Mouse (Mus musculus) spleen, postnatal 36 days (tissue): Measurements from ENCODE around the gene Neu3.

Experiments
- DNase-seq, 2 experiments: peaks; one replicate each; pipeline ENCODE4 v3.0.0; 2022; ENCODE audit warnings: low spot score in 2 of 2, mixed read lengths in 1 of 2

Gene Neu3

GRCm38 (mm10) chr7:99828083-99828570 is at the start of gene Neu3:
Neu3 (minus strand) TSS chr7:99828417.
- DNase-seq, result peak; percentile 90 to 93

GRCm38 (mm10) chr7:99876345-99876744 is 48.1 kb upstream of the Neu3 start:
- peak; percentile 63 to 68 for DNase-seq

DNA sequence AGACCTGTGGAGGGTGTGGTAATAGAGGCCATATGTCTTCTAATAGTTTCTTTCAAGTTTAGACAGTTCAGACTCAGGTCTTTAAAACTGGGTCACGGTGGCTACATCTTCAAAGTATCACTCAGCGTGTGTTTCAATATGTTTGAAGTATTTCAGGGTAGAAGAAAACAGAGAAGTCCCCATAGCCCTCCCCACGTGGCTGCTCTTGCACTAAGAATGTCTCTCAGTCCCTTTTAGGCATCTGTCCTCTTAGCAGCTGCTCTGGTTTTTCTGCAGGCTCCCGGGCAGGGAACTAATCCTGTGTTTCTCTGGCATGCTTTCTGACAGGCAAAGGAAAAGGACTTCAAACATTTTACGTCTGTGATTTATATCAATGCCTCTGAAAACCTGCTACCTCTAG is 47.7 kb upstream of the Neu3 start:
- no peak for DNase-seq

DNA sequence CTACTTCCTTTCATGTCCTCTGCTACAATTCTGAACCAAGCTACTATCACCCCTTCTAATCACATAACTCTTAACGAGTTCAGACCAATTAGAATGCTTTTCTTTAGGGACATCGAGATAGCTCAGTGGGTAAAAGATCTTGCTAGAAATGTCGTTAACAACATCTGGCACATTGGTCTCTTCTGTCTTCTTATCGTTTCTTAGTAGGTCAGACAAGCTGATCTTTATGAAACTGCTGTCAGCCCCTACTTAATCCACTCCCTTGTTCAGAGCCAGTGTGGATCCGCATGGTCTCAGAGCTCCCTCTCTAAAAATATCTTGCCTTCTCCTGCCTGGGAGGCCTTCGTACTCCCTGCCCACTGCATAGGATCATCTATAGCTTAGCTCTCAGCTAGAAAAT is 45.7 kb upstream of the Neu3 start:
- DNase-seq, result no peak

GRCm38 (mm10) chr7:99869296-99869695 is 41.1 kb upstream of the Neu3 start:
- DNase-seq, result no peak

DNA sequence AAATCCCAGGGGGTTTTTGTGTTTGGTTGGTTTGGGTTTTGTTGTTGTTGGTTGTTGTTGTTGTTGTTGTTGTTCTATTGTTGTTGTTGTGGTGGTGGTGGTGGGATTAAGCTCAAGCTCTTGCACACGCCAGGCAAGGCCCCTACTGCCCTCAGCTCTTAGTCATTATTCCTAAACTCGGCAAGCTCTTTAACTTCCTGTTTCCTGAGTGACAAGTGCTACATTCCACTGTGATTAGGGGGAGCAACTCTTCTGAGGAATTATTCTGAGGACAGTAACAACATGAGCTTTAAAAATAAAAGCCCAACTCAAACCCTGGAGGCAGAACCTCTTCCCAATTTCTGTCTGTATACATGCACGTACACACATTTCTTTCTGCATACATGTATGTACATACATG is 37.0 kb upstream of the Neu3 start:
- DNase-seq, result no peak

- DNase-seq, result no peak
Observed at GRCm38 (mm10) chr7:99864241-99865028, 36.2 kb upstream of the Neu3 start.

- DNase-seq, result no peak
Observed at GRCm38 (mm10) chr7:99863362-99863761, 35.1 kb upstream of the Neu3 start, which contains the start of gene Spcs2. Spcs2 (minus strand) TSS chr7:99863462.

- DNase-seq, result peak; percentile 97
Observed at GRCm38 (mm10) chr7:99858813-99859585, 30.8 kb upstream of the Neu3 start, which contains the start of gene Xrra1. Xrra1 (plus strand) TSS chr7:99859116.

DNA sequence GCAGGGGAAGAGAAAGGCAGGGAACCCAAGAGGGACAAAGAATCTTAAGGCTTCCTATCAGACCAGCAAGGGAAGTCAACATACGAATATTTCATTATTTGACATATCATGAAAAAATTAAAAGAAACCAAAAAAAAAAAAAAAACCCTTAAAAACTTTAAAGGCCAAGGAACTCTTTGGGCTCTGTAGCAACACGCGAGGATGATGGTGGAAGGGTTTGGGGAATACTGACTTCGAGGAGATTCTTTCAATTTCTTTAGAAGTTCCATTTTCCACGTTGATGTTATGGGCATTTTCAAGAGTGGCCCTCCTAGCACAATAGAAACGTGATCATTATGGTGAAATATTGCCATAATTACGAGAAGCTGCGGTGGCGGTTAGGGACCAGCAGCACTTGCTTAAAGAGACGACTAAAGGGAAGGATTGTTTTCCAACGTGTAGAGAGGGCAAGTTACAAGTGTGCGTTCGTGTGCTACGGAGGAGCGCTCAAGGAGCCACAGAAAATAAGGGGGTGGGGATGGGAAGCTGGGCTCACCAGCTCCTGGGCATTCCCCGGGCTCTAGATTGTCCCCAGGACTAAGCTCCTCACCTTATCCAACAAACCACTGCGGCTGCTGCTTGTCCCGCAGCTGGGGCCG is 30.1 kb upstream of the Neu3 start:
- no peak for DNase-seq

- peak; percentile 31 to 38 for DNase-seq
Observed at GRCm38 (mm10) chr7:99856266-99856861, 28.1 kb upstream of the Neu3 start.

GRCm38 (mm10) chr7:99854311-99854710 is 26.1 kb upstream of the Neu3 start:
- DNase-seq, result no peak

DNA sequence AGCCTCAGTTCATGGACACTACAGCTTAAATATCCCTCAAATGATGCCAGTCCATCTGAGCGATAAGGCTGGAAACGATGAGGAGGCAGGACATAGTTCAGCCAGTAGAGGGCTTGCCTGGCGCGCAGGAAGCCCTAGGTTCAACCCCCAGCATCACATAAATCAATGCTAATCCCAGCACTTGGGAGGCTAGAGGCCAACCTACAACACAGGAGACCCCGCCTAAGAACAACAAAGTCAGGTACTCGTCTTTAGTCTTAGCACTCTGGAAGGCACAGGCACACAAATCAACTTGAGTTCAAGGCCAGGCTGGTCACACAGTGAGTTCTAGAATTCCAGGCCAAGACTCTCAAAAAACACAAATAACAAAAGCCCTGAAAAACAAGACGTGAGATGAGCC is 25.1 kb upstream of the Neu3 start:
- DNase-seq, result no peak

GRCm38 (mm10) chr7:99851618-99852017 is 23.4 kb upstream of the Neu3 start:
- DNase-seq, result no peak

- DNase-seq, result no peak
Observed at GRCm38 (mm10) chr7:99851121-99851520, 22.9 kb upstream of the Neu3 start.

- DNase-seq, result no peak
Observed at GRCm38 (mm10) chr7:99850534-99850933, 22.3 kb upstream of the Neu3 start.

- DNase-seq, result no peak
Observed at GRCm38 (mm10) chr7:99845533-99846236, 17.5 kb upstream of the Neu3 start.

GRCm38 (mm10) chr7:99838241-99838640 is 10.0 kb upstream of the Neu3 start:
- no peak for DNase-seq

- DNase-seq, result no peak
Observed at GRCm38 (mm10) chr7:99837358-99838071, 9.3 kb upstream of the Neu3 start.

GRCm38 (mm10) chr7:99836781-99837180 is 8.6 kb upstream of the Neu3 start:
- DNase-seq, result no peak
